Mouse (Mus musculus): ENCODE measurements around the gene Met. TPM values are rescaled to one million over a fixed set of nuclear protein-coding genes. Genes with fewer than 3 reads are reported as not detected.

The Met gene
- total RNA-seq, 2 experiments from 2014 or later, result 3.9 to 4.7 TPM

- no peak overlapping the region for H3K4me3 ChIP-seq
- no peak for TF ChIP-seq CTCF (conservative IDR thresholded peaks at IDR 0.05)
- H3K27ac ChIP-seq, result no peak overlapping the region
- DNase-seq (ENCODE audit: low spot score in 2 of 2), result no peak
Measured at GRCm38 (mm10) chr6:17568702-17569352, 105.2 kb downstream of the Met start.

- H3K4me3 ChIP-seq, result no peak overlapping the region
- DNase-seq (ENCODE audit: low spot score in 2 of 2), result no peak
- TF ChIP-seq CTCF (conservative IDR thresholded peaks at IDR 0.05), result no peak
- H3K27ac ChIP-seq, result no peak overlapping the region
Measured at GRCm38 (mm10) chr6:17573227-17573626, 109.6 kb downstream of the Met start.

- H3K27ac ChIP-seq, result no peak overlapping the region
- no peak for DNase-seq (ENCODE audit: low spot score in 2 of 2)
- no peak overlapping the region for H3K4me3 ChIP-seq
- no peak for TF ChIP-seq CTCF (conservative IDR thresholded peaks at IDR 0.05)
Measured at GRCm38 (mm10) chr6:17573732-17574131, 110.1 kb downstream of the Met start.

GRCm38 (mm10) chr6:17578092-17578760 lies 114.6 kb downstream of the Met start:
- H3K27ac ChIP-seq, result no peak overlapping the region
- no peak for TF ChIP-seq CTCF (conservative IDR thresholded peaks at IDR 0.05)
- no peak for DNase-seq (ENCODE audit: low spot score in 2 of 2)
- no peak overlapping the region for H3K4me3 ChIP-seq

GRCm38 (mm10) chr6:17580349-17580748 lies 116.7 kb downstream of the Met start:
- no peak for DNase-seq (ENCODE audit: low spot score in 2 of 2)
- no peak for TF ChIP-seq CTCF (conservative IDR thresholded peaks at IDR 0.05)
- no peak overlapping the region for H3K4me3 ChIP-seq
- H3K27ac ChIP-seq, result no peak overlapping the region

GRCm38 (mm10) chr6:17583982-17584381 lies 120.4 kb downstream of the Met start:
- Histone ChIP-seq H3K27ac (no peak overlapping the region), H3K4me3 (peak overlapping the region; percentile 53)
- TF ChIP-seq CTCF (conservative IDR thresholded peaks at IDR 0.05), result no peak
- DNase-seq (ENCODE audit: low spot score in 2 of 2), result peak; percentile 31 to 48

- peak; percentile 67 to 90 for DNase-seq (ENCODE audit: low spot score in 2 of 2)
- TF ChIP-seq CTCF (conservative IDR thresholded peaks at IDR 0.05), result peak; percentile 97
- Histone ChIP-seq H3K4me3 (no peak overlapping the region), H3K27ac (no peak overlapping the region)
Measured at GRCm38 (mm10) chr6:17589049-17589952, 125.7 kb downstream of the Met start.

- no peak for TF ChIP-seq CTCF (conservative IDR thresholded peaks at IDR 0.05)
- DNase-seq (ENCODE audit: low spot score in 2 of 2), result no peak
Measured at GRCm38 (mm10) chr6:17589953-17590627, 126.5 kb downstream of the Met start.

GRCm38 (mm10) chr6:17593971-17594370 lies 130.4 kb downstream of the Met start:
- TF ChIP-seq CTCF (conservative IDR thresholded peaks at IDR 0.05), result no peak
- DNase-seq (ENCODE audit: low spot score in 2 of 2), result no peak
- no peak overlapping the region for H3K4me3 ChIP-seq
- H3K27ac ChIP-seq, result no peak overlapping the region

More at GRCm38 (mm10) chr6:17589953-17590627, 126.5 kb downstream of the Met start:
- Histone ChIP-seq H3K27ac (no peak overlapping the region), H3K4me3 (no peak overlapping the region)

- Histone ChIP-seq H3K27ac (no peak overlapping the region), H3K4me3 (no peak overlapping the region)
- no peak for DNase-seq (ENCODE audit: low spot score in 2 of 2)
- TF ChIP-seq CTCF (conservative IDR thresholded peaks at IDR 0.05), result no peak
Measured at GRCm38 (mm10) chr6:17595712-17596462, 132.3 kb downstream of the Met start.

GRCm38 (mm10) chr6:17599373-17599772 lies 135.8 kb downstream of the Met start:
- no peak for TF ChIP-seq CTCF (conservative IDR thresholded peaks at IDR 0.05)
- DNase-seq (ENCODE audit: low spot score in 2 of 2), result no peak
- no peak overlapping the region for H3K27ac ChIP-seq
- no peak overlapping the region for H3K4me3 ChIP-seq

- TF ChIP-seq CTCF (conservative IDR thresholded peaks at IDR 0.05), result no peak
- Histone ChIP-seq H3K27ac (no peak overlapping the region), H3K4me3 (no peak overlapping the region)
- DNase-seq (ENCODE audit: low spot score in 2 of 2), result no peak
Measured at GRCm38 (mm10) chr6:17601526-17601925, 137.9 kb downstream of the Met start.

All from layer of hippocampus, adult 2 months (tissue).